Comparison of ENCODE assay signal across 8 mouse cellular contexts in genomic region chr6:83455328-83456130, GRCm38 (mm10). TPM values are rescaled to one million over a fixed set of nuclear protein-coding genes. Genes with fewer than 3 reads are reported as not detected.
DNase-seq lines count a peak whose midpoint lies in the region; ATAC-seq and TF ChIP-seq lines count a peak whose summit lies in the region.

No protein-coding gene starts in this region.

- peaks cover 20% of the 10 kb centered on the region; the same call in 1 of the 2 replicates for H3K79me2 ChIP-seq in liver, adult 2 months (ENCODE audit: control insufficient read depth, insufficient read depth, low read length)
- H3K79me2 ChIP-seq in myocyte (ENCODE audit: control insufficient read depth, insufficient read depth): peaks cover 13% of the 10 kb centered on the region

- TF ChIP-seq CTCF in layer of hippocampus, adult 2 months (conservative IDR thresholded peaks at IDR 0.05): peak; percentile 32
- TF ChIP-seq CTCF in bone marrow macrophage, adult 2 months (IDR thresholded peaks at IDR 0.05; ENCODE audit: low read depth, low read length): no peak
- no peak for TF ChIP-seq CTCF in liver, adult 2 months (IDR thresholded peaks at IDR 0.05; ENCODE audit: low read depth, low read length)

- no peaks in the 10 kb centered on the region for H3K27me3 ChIP-seq in heart, embryonic 12.5 days (replicated peaks)
- no peaks in the 10 kb centered on the region for H3K27me3 ChIP-seq in liver, adult 2 months (ENCODE audit: control insufficient read depth, insufficient read depth, low read length)
- H3K27me3 ChIP-seq in myocyte (ENCODE audit: control insufficient read depth, insufficient read depth, insufficient read length): no peaks in the 10 kb centered on the region

- no peaks in the 10 kb centered on the region for H3K9me3 ChIP-seq in heart, embryonic 12.5 days (replicated peaks)

- peak overlapping the region; percentile 93 for H3ac ChIP-seq in myocyte (ENCODE audit: control insufficient read depth, insufficient read length)

- H3K4me1 ChIP-seq in bone marrow macrophage, adult 2 months (ENCODE audit: control insufficient read depth, insufficient read depth, low read length): peaks cover 41% of the 10 kb centered on the region
- peaks cover 82% of the 10 kb centered on the region for H3K4me1 ChIP-seq in heart, embryonic 12.5 days (replicated peaks)
- H3K4me1 ChIP-seq in liver, adult 2 months (ENCODE audit: control insufficient read depth, insufficient read depth, low read length): peaks cover 21% of the 10 kb centered on the region

- intact Hi-C loops in left cerebral cortex, postnatal 36 days (cut with DNase I): loop anchor here (2.0 to 5.0 kb wide), 2 partner anchors 15 to 52 kb away; partner anchors contain the start of gene Dguok

- peak overlapping the region; percentile 79 for H3K4me2 ChIP-seq in heart, embryonic 12.5 days
- H3K4me2 ChIP-seq in myocyte (ENCODE audit: low read depth): peak overlapping the region; percentile 75

- peaks cover 10% of the 10 kb centered on the region; the same call in 1 of the 2 replicates for H3K36me3 ChIP-seq in heart, embryonic 12.5 days
- no peaks in the 10 kb centered on the region for H3K36me3 ChIP-seq in liver, adult 2 months (ENCODE audit: control insufficient read depth, insufficient read depth, low read length)
- H3K36me3 ChIP-seq in myocyte (ENCODE audit: control insufficient read depth, insufficient read depth): no peaks in the 10 kb centered on the region

- no peak for TF ChIP-seq POLR2A in bone marrow macrophage, adult 2 months (IDR thresholded peaks at IDR 0.05; ENCODE audit: borderline replicate concordance, low read depth, low read length)
- no peak for TF ChIP-seq POLR2A in liver, adult 2 months (IDR thresholded peaks at IDR 0.05; ENCODE audit: extremely low read depth, insufficient read depth, low read length)
- no peak for TF ChIP-seq POLR2A in myocyte (IDR thresholded peaks at IDR 0.05; ENCODE audit: insufficient read length, low read depth)

- WGBS in heart, embryonic 12.5 days: under 1% methylated on average over 38 of the region's 41 CpGs
- WGBS in liver, adult 2 months: 2% methylated on average over 39 of the region's 41 CpGs

- ATAC-seq in heart, embryonic 12.5 days (ENCODE audit: insufficient number of reproducible peaks, low FRiP score): peak; percentile 37

- DNase-seq in layer of hippocampus, adult 2 months (ENCODE audit: low spot score in 2 of 2): no peak
- no peak for DNase-seq in layer of hippocampus, postnatal 25 days (ENCODE audit: extremely low spot score in 1 of 2, low spot score in 1 of 2)
- peak; percentile 43 for DNase-seq in liver, adult 2 months (ENCODE audit: extremely low read depth, low read depth, low spot score)
- DNase-seq in yolk sac, embryonic 10.5 days (ENCODE audit: low spot score): peak; percentile 35
- DNase-seq in left cerebral cortex, postnatal 36 days (ENCODE audit: low spot score in 2 of 2): no peak

- peak overlapping the region; percentile 78 for H3K4me3 ChIP-seq in layer of hippocampus, adult 2 months
- H3K4me3 ChIP-seq in bone marrow macrophage, adult 2 months (ENCODE audit: insufficient read depth, low read length): peak overlapping the region; percentile 79
- H3K4me3 ChIP-seq in heart, embryonic 12.5 days: peak overlapping the region; percentile 77
- H3K4me3 ChIP-seq in liver, adult 2 months (ENCODE audit: insufficient read depth, low read depth, low read length): peak overlapping the region; percentile 93
- H3K4me3 ChIP-seq in myocyte: peak overlapping the region; percentile 23

- H3K27ac ChIP-seq in layer of hippocampus, adult 2 months: peak overlapping the region; percentile 89
- peak overlapping the region; percentile 98 for H3K27ac ChIP-seq in bone marrow macrophage, adult 2 months (ENCODE audit: insufficient read depth, low read depth, low read length)
- H3K27ac ChIP-seq in heart, embryonic 12.5 days (ENCODE audit: poor library complexity, severe bottlenecking): peak overlapping the region; percentile 91
- peak overlapping the region; percentile 54 for H3K27ac ChIP-seq in liver, adult 2 months (replicated peaks; ENCODE audit: insufficient read depth, low read depth, low read length)

- H3K9ac ChIP-seq in heart, embryonic 12.5 days: peak overlapping the region; percentile 86
- H3K9ac ChIP-seq in liver, adult 2 months (ENCODE audit: low read depth, low read length): peak overlapping the region; percentile 97

TF ChIP-seq in myocyte, 11 proteins besides CTCF, POLR2A, EP300 and RAD21:
- no peak for TF ChIP-seq SRF (IDR thresholded peaks at IDR 0.05; ENCODE audit: control insufficient read depth, insufficient read length, low read depth)
- no peak for TF ChIP-seq E2F4 (IDR thresholded peaks at IDR 0.05; ENCODE audit: insufficient read depth)
- no peak for TF ChIP-seq USF1 (IDR thresholded peaks at IDR 0.05; ENCODE audit: low read depth)
- TF ChIP-seq TCF12 (IDR thresholded peaks at IDR 0.05; ENCODE audit: insufficient read depth, poor library complexity, severe bottlenecking): no peak
- no peak for TF ChIP-seq MYOG (IDR thresholded peaks at IDR 0.05; ENCODE audit: control insufficient read depth in 1 of 3, insufficient read depth in 1 of 3, insufficient read length in 2 of 3, low read depth in 2 of 3)
- no peak for TF ChIP-seq CEBPB (IDR thresholded peaks at IDR 0.05; ENCODE audit: insufficient read depth, poor library complexity, severe bottlenecking)
- TF ChIP-seq MYOD1 (IDR thresholded peaks at IDR 0.05; ENCODE audit: control insufficient read depth in 1 of 3, insufficient read length in 2 of 3, low read depth in 2 of 3): no peak
- no peak for TF ChIP-seq TCF3 (IDR thresholded peaks at IDR 0.05; ENCODE audit: insufficient read length, low read depth)
- TF ChIP-seq POLR2AphosphoS2 (IDR thresholded peaks at IDR 0.05; ENCODE audit: insufficient read length, low read depth): no peak
TF ChIP-seq in myocyte: peak in this region for 0.

RNA-seq across cellular contexts. Expression of gene Tet3, which starts 3.4 kb away (rescaled TPM):
- 10 to 100 TPM; 61.0 to 65.9 TPM for total RNA-seq in layer of hippocampus, adult 2 months (2021)
- 10 to 100 TPM; 69.2 to 83.9 TPM for total RNA-seq in layer of hippocampus, postnatal 25 days (2021)
- 46.8 and 46.9 TPM in 2 replicates for polyA plus RNA-seq in bone marrow macrophage, adult 2 months (2012; ENCODE audit: insufficient read depth, insufficient read length, missing spikeins)
- 31.3 and 33.6 TPM in 2 replicates for polyA plus RNA-seq in heart, embryonic 12.5 days (2016; fragmentation: Nextera tagmentation; extraction: Ambion mirVana)
- 4.6 and 6.6 TPM in 2 replicates for total RNA-seq in liver, adult 2 months (2014; rRNA removed)
- polyA plus RNA-seq in liver, adult 2 months (2012; rRNA removed): 3.5 and 4.5 TPM in 2 replicates
- polyA plus RNA-seq in myocyte (2012; fragmentation: generic; extraction: Trizol): 11.4 TPM
- 10 to 100 TPM; 63.7 to 77.2 TPM for total RNA-seq in left cerebral cortex, postnatal 36 days (2021)

RNA-seq across cellular contexts. Expression of gene Dguok, which starts 51.2 kb away (rescaled TPM):
- 10 to 100 TPM; 36.8 to 38.6 TPM for total RNA-seq in layer of hippocampus, adult 2 months (2021)
- total RNA-seq in layer of hippocampus, postnatal 25 days (2021): 10 to 100 TPM; 29.2 to 32.0 TPM
- polyA plus RNA-seq in bone marrow macrophage, adult 2 months (2012; ENCODE audit: insufficient read depth, insufficient read length, missing spikeins): 61.5 and 63.2 TPM in 2 replicates
- 46.5 and 52.5 TPM in 2 replicates for polyA plus RNA-seq in heart, embryonic 12.5 days (2016; fragmentation: Nextera tagmentation; extraction: Ambion mirVana)
- total RNA-seq in liver, adult 2 months (2014; rRNA removed): 17.4 and 21.8 TPM in 2 replicates
- 23.5 and 24.9 TPM in 2 replicates for polyA plus RNA-seq in liver, adult 2 months (2012; rRNA removed)
- 28.6 TPM for polyA plus RNA-seq in myocyte (2012; fragmentation: generic; extraction: Trizol)
- total RNA-seq in left cerebral cortex, postnatal 36 days (2021): 10 to 100 TPM; 19.8 to 29.9 TPM

Comparison
In these comparisons a context has a peak if more than half of its experiments do, and no peak if none do; other contexts are left out.
1. DNase-seq: peak in liver, adult 2 months (single experiment) and yolk sac, embryonic 10.5 days (single experiment); none in layer of hippocampus, adult 2 months (0 of 2), layer of hippocampus, postnatal 25 days (0 of 2) and left cerebral cortex, postnatal 36 days (0 of 2).
2. H3K4me3 ChIP-seq: peak in every context shown above with its lines; median percentile 93 in liver, adult 2 months; 79 in bone marrow macrophage, adult 2 months; 78 in layer of hippocampus, adult 2 months; 77 in heart, embryonic 12.5 days; 23 in myocyte.
3. Peak in every context shown above with its lines, with median percentiles within 50 percentile points of each other: H3K27ac ChIP-seq.